Mouse (Mus musculus) cerebellum, postnatal 14 days (tissue): ENCODE data around the gene Gm37240.

ENCODE experiments used
- DNase-seq, 2 experiments: peaks; one replicate each; pipeline ENCODE4 v3.0.0; 2021; ENCODE audit warnings: mixed read lengths in 2 of 2

Gene Gm37240

DNA sequence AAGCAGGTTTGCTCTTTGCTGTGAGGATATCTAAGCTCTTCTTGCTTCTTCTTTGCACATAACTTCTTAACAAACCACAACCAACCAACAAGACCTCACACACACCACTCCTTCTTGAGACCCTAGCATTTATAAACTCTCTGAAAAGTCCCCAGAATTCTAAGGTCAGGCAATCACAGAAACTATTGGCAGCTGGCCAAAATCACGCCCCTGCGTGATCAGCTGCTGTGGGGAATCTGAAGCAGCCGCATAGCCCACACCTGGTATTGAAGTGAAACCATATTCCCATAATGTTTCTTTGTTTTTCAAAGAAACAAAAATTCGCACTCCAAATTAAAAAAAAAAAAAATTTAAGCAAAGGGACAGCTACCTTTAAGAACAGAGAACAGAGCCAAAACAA lies 141.2 kb downstream of the Gm37240 start:
- DNase-seq, result no peak

DNA sequence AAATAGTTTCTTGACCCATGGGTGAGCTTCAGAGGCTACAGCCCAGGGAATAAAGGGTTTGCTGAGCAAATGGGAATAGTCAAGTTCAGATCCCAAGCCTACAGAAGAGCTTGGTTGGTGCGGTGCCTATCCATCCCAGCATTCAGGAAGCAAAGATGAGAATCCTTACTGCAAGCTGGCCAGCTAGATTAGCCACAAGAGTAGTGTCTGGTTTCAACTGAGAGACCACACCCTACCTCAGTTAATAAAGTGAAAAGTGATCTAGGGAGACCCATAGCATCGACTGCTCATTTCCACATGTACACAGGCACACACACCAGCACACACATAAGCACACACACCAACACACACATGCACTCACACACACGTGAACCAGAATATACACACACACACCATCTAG lies 145.6 kb downstream of the Gm37240 start:
- DNase-seq, result no peak

DNA sequence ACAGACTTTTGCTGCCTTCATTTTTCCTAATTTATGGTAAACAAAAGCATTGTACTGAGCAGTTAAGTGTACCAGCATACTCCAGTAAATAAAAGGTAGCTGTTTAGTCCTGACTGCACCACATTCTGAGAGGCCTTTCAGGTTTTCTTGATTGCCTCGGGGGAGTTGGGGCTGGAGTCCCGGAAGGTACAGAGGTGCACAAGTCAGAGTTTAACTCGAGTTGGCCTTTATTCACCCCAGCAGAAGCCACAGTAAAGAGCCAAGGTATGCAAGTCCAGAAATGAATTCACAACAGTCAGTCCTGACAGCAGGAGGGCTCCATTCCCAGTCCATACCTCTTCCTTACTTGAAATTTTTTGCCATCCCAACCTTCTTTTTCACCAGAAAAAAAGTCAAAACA lies 148.7 kb downstream of the Gm37240 start:
- no peak for DNase-seq

DNA sequence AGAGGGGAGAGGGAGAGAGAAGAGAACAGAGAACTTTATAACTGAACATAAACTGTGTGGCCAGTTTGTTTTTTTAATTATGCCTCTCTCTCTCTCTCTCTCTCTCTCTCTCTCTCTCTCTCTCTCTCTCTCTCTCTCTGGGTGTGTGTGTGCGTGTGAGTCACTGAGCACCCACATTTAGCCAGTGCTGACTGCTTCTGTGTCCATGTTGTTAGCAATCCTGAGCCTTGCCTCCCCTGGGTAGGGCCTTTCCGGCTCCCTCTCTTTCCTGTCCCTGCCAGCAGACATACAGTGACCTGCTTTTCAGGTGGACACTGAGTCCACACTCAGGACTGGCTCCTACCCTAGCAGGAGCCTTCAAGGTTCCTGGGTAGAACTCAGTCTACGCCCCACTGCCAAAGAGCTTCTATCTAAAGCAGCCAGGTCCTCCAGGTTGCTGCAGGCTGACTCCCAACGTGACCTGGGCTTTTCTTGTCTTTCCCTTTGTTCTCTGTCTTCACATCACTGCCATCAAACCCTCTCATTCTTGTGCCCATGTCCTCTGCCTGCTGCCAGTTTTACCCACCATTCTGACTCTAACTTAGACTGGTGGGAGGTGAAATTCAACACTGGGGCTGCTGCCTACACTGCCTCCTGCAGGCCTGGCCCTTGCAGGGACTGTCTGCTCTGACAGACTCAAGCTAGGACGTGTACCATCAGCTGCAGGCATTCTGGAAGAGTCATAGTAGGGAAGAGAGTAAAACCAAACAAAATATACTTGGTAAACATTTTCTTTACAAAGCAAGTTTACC lies 153.2 kb downstream of the Gm37240 start:
- DNase-seq, result no peak

DNA sequence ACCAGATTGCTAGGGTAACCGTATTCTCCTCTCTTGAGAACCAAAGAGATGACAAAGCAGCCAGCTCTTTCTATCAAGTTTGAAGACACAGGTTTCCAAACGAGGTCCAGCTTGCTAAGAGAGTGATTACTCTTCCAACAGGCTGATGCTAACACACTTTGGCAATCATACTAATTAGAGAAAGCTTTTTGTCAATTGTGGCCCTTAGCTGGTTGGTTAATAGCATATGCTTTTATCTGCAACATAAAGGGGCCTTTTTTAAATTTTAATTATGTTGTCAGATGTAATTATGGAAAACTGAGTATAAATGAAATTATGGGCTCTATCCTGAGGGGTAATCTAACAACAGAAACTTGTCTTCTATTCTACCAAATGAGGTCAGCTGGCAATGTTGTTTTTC lies 160.1 kb downstream of the Gm37240 start:
- DNase-seq, result no peak

DNA sequence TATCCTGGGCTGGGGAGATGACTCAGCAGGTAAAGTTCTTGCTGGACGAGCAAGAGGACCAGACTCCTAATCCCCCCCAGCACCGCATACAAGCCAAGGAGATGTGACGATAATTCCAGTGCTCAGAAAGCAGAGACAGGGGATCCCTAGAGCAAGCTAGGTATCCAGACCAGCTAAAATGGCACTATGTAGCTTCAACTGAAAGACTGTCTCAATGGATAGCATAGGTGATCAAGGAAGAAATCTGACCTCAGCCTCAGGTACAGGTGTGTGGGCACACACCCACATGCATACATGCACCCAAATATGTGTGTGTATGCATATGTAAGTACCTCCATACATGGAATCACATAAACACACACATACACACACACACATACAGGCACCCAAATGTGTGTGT lies 161.3 kb downstream of the Gm37240 start:
- no peak for DNase-seq

DNA sequence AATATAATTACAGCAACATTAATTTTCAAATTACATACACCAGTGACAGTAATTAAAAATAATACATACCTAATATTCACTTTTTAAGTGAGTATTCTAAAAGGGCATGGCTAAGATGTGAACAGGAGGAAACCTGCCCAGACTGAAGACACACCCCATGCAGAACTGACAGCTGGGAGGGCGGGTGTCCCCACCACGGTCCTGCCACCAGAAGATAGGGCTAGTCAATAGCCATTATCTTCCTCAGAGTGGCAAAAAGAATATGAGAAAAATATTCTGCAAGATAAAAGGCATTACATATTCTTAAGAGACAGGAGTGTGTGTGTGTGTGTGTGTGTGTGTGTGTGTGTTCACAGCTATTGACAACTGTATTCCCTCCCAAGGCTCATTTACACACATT lies 162.2 kb downstream of the Gm37240 start:
- DNase-seq, result no peak

DNA sequence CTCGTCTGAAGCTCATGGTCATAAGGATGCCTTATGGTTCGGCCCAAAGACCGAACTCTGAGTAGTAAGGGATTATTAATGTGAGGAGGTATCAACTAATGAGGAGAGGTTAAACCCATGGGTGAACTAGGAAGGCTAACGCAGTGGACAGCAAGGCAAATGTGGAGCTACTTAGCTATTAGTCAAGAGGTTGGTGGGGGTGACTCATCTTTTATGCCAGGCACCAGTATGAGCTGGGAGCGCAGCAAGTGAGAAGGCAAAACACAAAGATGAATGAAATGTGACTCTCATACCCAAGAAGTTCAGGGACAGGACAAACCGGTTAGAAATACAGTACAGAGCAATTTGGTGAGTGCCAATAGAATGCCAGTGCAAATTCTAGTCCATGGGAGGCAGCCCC lies 164.7 kb downstream of the Gm37240 start:
- DNase-seq, result no peak

DNA sequence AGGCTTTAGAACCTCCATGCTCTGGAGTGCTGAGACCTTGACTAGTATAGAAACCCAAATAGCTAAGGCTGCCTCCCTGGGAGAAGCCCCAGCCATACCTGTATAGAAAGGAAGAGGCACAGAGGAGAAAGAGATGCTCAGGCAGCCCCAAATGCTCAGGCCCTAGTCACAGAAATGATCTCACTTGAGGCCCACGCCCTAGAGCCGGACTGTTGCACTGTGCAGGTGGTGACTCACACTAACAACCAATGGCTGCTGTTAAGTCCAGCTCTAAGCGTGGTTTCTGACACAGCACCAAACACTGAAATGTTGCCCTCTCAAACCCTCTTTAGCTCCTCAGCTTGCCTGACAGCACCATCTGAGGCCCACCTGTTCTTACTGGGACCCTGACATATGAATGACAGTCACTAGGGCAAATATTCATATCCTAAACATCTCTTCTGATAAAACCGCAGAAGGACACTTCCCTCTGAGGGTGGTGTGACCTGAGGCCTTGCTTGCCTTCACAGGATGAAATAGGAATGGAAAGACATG lies 171.5 kb downstream of the Gm37240 start:
- no peak for DNase-seq

DNA sequence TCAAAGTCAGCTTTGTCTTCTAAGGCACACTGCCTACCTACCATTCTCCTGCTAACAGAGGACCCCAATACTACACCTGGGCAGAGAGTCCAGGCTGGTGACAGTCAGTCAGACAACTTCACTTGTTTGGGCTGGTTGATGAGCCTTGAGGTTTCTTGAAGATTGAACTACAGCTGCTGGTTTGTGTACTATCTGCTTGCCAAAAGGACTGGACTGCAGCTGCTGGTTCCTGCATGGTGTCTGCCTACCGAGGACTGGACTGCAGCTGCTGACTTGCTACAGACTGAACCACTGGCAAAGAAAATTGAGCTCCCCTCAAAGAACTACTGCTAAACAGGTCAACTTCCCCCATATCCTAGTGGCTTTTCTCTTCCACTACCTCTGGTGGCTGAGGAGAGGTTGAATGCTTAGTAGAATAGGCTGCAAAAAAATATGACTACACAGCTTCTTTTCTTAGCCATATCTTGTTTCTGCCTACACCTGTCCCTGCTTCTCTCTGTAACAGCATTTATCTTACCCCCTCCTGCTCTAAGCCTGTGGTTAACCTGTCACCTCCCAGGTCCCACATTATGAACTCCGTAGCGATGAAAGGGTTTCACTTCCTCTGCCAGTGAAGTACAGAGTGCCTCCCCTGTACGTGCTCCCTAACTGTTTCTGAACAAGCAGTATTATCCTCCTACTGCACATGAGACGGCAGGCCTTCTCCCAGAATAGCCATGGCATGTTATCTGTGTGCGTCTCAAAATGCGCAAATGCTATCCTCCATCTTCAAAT lies 173.2 kb downstream of the Gm37240 start:
- no peak for DNase-seq

DNA sequence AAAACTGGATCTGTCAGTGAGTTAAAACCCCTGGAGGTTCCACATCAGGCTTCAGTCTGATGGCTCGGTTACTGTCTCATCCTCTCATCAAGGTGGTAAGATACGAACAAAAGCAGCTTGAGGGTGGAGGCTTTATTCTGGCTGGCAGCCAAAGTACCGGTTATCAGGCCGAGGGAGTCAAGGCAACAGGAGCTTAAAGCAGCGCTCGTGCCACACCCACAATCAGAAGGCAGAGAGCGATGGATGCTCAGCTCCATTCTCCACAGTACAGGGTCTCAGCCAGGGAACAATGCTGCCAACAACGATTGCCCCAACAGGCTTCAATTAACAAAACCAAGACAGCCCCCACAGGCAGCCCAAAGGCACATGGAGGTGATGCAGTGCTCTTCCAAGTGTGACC lies 176.6 kb downstream of the Gm37240 start:
- peak; percentile 14 to 22 for DNase-seq

DNA sequence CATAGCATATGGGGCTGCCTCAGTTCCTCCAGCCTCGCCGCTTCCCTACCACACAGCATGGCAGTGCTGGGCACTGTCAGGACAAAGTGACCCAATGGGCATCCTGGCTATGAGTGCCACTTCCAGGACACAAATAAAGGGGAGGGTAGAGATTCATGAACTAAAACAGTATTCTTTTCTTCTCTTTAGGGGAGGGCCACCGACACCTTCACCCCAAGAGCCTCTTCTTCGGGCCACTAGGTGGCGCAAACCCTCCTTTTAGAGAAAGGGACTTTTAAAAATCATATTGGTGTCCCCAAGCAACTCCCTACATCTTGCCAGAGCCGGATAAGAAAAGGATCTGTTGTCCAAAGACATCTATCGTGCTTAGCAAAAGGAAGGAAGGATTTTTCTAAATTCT lies 179.9 kb downstream of the Gm37240 start:
- peak; percentile 64 to 69 for DNase-seq

DNA sequence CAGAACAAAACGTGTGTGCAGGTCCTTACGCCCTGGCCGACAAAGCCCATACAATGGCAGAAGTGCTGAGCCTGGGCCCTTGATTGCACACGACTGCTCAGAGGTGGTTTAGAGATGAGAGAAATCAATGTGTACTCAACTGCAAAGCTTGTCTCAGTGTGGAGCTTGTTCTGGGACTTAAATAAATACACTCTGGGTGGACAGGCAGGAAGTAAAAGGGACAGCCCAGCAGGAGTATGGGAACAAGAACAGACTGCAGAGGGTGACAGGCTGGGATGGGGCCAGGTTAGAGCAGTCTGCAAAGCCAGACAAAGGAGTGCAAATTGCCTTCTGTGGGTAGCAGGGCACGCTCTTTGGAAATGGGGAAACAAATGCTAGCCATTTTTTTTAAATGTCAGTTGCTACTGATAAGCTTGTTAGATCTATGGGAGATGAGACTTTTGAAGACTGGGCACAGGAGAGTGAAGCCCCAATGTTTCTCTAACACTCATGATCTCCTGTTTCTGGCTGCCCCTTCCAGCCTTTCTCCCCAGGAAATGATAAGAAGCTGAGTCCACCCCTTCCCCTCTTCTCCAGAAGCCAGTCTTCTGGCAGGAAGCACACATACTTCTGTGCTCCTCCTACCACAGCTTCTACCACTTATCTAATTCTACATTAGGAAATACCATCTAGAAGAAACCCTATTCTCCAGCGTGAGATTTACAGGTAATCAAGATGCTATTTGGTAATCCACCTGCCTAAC lies 184.0 kb downstream of the Gm37240 start:
- DNase-seq, result peak; percentile 49 to 51

DNA sequence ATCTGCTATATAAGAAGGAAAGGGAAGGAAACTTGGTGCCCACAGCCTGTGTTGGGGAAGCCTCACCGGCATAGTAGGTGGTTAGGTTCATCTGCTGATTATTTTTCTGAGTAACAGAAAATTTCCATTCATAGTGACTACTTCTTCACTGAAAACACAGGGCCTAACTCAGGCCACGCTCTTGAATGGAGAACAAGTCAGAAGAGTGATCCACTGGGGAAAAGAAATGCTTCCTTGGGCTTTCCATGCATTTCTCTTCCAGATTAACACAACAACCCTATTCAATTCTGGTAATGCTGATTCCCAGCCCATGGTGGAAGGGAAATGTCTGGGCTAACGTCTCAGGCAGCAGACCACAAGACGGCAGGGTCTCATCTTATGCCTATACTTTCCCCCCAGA lies 188.8 kb downstream of the Gm37240 start:
- no peak for DNase-seq

DNA sequence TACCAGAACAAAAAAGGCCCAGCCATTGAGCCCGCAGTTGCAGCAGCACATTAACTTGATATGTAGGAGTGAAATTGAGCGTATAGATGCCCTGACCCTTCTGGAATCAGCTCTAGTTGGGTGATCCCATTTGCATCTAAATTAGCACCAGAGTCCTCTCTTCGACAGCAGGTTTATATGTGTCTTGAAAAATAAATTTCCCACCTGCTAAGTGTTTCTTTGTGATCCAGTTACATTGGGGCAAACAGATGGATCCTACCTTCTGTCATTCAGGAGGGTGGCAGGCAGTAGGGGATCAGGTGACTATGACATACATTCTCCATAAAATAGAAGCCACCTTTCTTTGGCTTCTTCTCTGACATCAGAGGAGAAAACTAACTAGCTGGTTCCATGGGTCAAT lies 192.3 kb downstream of the Gm37240 start:
- no peak for DNase-seq

DNA sequence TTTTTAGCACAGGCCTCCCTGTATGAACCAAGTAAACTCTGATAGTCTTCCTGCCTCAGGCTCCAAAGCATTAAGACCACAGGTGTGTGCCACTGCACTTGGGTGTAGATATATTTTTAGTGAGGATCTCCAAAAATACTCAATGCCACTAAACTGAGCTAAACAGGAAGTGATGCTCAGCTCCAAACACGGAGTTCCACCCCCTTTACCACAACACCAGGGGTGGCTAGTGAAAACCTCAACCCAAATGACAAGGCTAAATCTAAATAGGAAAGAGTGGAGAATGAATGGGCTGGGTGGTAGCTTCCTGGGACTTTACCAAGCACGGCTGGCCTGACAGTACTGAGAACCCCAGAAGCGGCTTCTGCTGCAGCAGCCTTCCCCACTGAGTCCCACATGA lies 194.3 kb downstream of the Gm37240 start:
- no peak for DNase-seq

DNA sequence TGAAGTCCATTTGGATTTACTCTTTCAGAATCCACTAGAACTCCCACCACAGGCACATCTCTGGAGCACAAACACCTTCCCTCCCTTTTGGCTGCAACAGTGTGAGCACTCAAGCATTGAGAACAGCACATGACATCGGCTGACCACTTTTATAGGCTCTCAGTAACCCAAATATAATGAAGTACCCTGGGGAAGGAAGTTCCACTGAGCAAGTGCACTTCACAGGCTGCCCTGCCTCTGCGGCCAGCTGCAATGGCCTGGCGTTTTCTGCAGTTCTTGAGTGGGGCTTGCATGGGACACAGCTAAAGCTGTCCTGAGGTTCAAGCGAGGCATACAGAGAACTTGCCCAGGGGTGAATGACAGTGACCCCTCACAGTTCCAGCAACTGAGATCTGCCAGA lies 196.2 kb downstream of the Gm37240 start:
- DNase-seq, result no peak

DNA sequence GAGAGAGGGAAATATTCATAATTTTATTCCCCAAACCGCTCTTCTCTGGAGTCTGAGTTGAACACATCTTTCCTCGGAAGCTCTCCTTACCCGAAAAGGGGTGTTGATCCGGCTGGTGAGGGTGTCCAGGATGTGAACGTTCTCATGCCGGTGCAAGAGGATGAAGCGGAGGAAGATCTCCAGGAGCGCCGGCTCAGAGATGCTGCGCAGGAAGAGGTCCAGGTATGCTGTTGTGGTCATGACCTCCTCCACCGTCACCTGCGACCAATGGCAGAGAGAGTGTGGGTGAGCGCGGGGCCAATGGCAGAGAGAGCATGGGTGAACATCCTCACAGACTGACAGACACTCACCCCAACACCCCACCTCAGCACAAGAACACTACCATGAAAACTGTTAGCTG lies 199.0 kb downstream of the Gm37240 start:
- DNase-seq, result no peak

DNA sequence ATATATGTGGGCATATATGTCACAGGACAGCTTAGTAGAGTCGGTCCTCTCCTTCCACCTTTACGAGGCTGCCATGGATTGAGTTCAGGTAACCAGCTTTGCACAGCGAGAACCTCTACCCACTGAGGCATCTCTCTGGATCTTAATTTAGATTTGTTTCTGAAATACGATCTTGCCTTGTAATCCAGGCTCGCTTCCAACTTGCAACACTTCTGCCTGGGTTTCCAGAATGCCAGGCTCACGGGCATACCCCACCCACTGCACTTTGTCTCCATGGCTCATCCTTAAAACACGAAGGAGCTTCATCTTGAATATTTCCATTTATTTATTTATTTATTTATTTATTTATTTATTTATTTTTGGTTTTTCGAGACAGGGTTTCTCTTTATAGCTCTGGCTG lies 202.0 kb downstream of the Gm37240 start:
- DNase-seq, result no peak

DNA sequence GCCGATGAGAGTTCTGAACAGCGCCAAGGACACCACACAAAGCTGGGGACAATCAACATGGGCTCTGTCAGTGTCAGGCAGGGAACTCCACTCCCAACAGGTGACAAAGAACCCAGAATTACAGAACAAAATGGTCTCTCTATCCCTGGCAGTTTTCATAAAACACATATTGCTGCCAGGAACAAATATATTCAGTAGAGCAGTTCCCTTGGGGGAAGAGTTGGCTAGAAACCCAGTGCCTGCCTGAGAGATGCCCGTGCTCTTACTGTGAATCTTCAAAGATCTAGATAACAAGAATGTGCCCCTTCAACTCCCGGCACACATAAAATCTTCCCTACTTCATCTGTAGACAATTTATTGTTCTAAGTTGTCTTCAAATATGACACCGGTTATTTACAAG lies 203.7 kb downstream of the Gm37240 start:
- no peak for DNase-seq

DNA sequence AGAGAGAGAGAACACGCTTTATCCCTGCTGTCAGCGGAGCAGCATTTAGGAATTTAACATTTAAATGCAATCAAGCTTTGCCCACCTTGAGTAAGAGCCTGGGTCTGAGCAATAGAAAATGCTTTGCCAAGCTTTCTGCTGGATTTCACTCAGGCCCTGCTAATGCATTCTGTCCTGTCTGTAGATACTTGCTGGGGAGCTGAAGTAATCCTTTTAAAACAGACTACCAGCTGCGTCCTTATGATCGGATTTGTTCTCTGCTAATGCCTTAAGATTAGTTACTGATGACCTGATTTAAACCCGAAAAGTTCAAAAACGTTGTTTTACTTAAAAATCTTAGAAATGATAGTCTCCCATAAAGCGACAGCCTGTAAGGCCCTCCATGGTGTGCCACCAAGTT lies 206.2 kb downstream of the Gm37240 start:
- DNase-seq, result no peak

DNA sequence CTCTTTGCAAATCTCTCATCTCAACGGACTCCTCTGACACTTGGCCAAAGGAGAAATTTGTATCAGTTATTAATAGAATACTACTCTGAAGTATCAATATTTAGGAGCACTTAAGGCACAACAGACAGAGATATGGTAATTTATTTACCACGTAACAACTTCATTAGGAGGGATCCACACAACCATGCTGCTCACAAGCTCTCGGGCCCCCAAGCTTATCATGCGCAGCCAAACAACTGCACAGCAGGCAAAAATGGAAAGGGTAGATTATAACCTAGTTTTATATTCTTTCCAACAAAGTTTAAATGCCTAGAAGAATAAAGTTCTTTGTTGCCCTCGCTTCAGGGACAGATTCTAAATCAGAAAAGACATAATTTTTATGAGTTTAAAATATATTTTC lies 207.4 kb downstream of the Gm37240 start:
- no peak for DNase-seq

DNA sequence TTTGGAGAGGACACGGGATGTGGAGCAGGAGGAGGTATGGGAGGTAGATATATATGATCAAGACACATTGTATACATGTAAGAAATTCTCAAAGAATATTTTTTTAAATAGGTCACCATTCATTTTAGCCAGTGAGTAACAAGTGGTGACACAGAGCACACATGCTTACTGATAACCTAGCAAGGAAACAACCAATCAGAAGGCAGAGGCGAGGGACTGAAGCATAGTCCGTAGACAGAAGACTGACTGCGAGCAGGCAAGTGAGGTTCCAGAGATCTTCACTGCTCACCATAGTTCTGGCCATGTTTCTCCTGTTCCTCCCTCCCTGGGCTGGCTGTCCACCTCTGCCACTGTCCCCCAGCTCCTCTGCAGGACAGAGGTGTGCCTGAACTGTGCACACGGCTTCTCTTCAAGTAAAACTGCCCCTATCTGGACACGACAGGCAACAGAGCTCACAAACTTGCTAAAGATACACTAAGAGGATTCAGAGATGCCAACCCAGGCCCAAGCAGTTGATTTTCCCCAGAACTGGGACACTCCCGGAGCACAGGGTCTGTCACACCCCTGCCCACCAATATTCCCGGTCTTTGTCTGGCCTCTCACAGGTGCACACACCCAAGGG lies 207.9 kb downstream of the Gm37240 start:
- no peak for DNase-seq
